Mouse (Mus musculus) ES-E14 (cell line): Measurements from ENCODE around the gene Cpd.

ENCODE experiments used
- HCFC1 ChIP-seq: IDR thresholded peaks from 2 replicates; pipeline ENCODE4 v1.6.1; 2012; ENCODE audit warnings: low read length, inconsistent platforms, borderline replicate concordance; ENCODE audit not compliant: insufficient read depth
- MAFK ChIP-seq: IDR thresholded peaks from 2 replicates; pipeline ENCODE4 v1.6.1; 2014; ENCODE audit warnings: mild to moderate bottlenecking, low read depth, low read length, inconsistent platforms; ENCODE audit not compliant: insufficient read depth
- ZC3H11A ChIP-seq: IDR thresholded peaks from 2 replicates; pipeline ENCODE4 v1.6.1; 2012; ENCODE audit warnings: low read depth, mild to moderate bottlenecking, inconsistent platforms, low read length, borderline replicate concordance
- ZNF384 ChIP-seq: IDR thresholded peaks from 2 replicates; pipeline ENCODE4 v1.6.1; 2012; ENCODE audit warnings: low read depth, low read length, inconsistent platforms

GRCm38 (mm10) chr11:76810706-76811495 lies 35.9 kb downstream of the Cpd start:
- no peak for TF ChIP-seq MAFK
- no peak for TF ChIP-seq HCFC1
- no peak for TF ChIP-seq ZC3H11A
- no peak for TF ChIP-seq ZNF384
